In the genomic region with DNA sequence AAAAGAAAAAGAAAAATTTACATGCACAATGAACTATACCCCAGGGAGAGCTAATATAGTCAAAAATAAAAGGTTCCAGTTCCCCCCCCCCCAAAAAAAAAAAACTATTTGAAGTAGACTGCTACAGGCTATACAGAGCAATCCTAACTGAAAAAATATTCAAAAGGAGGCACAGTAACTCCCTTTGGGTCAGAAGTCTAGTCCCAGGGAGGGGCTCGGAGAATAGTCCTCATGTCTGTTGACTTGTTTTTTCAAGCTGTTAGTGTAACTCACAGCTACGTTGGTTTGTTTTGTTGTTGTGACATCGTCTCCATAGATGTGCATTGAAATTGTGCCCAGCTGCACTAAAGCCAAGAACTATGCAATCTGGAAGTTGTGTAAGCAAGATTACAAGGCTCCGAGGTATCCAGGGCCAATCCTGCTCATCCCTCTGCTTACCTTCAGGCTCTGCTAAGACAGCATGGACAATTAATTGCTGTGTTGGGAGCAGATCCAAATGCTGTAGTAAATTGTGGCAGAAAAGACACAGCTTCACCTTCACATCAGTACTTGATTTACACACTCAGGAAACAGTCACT, we compare ENCODE assay signal across 12 mouse cellular contexts.
A peak's percentile ranks its signal among the peaks of the same experiment; 100 is the strongest.
DNase-seq lines count a peak whose midpoint lies in the region; ATAC-seq lines count a peak whose summit lies in the region.
"Had no signal": no experiment of that assay in that cellular context is flagged by ENCODE, and none has a peak within 500 bp of the region (broad histone marks: within the 10 kb centered on the region; RNA-seq: fewer than 3 reads in every experiment).

No protein-coding gene starts in this region.

- intact Hi-C loops in gastrocnemius, postnatal 14 days (cut with DNase I; ENCODE audit: low total_unique reads): no loop called here
- intact Hi-C loops in left cerebral cortex, postnatal 4 days (cut with DNase I): no loop called here

- no peaks in the 10 kb centered on the region for H3K4me1 ChIP-seq in forebrain, embryonic 16.5 days (replicated peaks; ENCODE audit: control insufficient read depth, insufficient read depth, low read length)
- H3K4me1 ChIP-seq in forebrain, embryonic 10.5 days: peaks cover 2% of the 10 kb centered on the region
- no peaks in the 10 kb centered on the region for H3K4me1 ChIP-seq in hindbrain, embryonic 10.5 days (replicated peaks)
- H3K4me1 ChIP-seq: lung, embryonic 15.5 days had no signal

- H3K9ac ChIP-seq in forebrain, embryonic 16.5 days (replicated peaks; ENCODE audit: low read depth, low read length): no peak overlapping the region
- H3K9ac ChIP-seq: lung, embryonic 15.5 days had no signal

- peak; percentile 55 for ATAC-seq in forebrain, embryonic 16.5 days
- ATAC-seq: hindbrain, embryonic 16.5 days had no signal

- H3K4me2 ChIP-seq in forebrain, embryonic 16.5 days (ENCODE audit: low read length): no peak overlapping the region
- H3K4me2 ChIP-seq: lung, embryonic 15.5 days had no signal

- no peak overlapping the region for H3K4me3 ChIP-seq in forebrain, embryonic 16.5 days (replicated peaks; ENCODE audit: low read length)
- no peak overlapping the region for H3K4me3 ChIP-seq in forebrain, embryonic 10.5 days
- no peak overlapping the region for H3K4me3 ChIP-seq in hindbrain, embryonic 10.5 days
- H3K4me3 ChIP-seq: lung, embryonic 15.5 days had no signal

- no peak for DNase-seq in forebrain, embryonic 10.5 days (ENCODE audit: extremely low spot score, low spot score)
- DNase-seq in adipocyte (ENCODE audit: low spot score): peak; percentile 90
- peak; percentile 6 for DNase-seq in gastrocnemius, postnatal 14 days
- DNase-seq in lung, postnatal 25 days (ENCODE audit: low spot score): peak; percentile 45
- DNase-seq in left cerebral cortex, postnatal 4 days: no peak
- no peak for DNase-seq in cerebellum, postnatal 4 days (ENCODE audit: low spot score in 2 of 2)
- DNase-seq in hindbrain, embryonic 10.5 days (ENCODE audit: low spot score): no peak
- DNase-seq: kidney, postnatal 4 days; spleen, adult 18-20 months had no signal

- no peaks in the 10 kb centered on the region for H3K36me3 ChIP-seq in forebrain, embryonic 16.5 days (ENCODE audit: control insufficient read depth, insufficient read depth)
- H3K36me3 ChIP-seq in forebrain, embryonic 10.5 days (replicated peaks): no peaks in the 10 kb centered on the region
- no peaks in the 10 kb centered on the region for H3K36me3 ChIP-seq in hindbrain, embryonic 10.5 days
- H3K36me3 ChIP-seq: lung, embryonic 15.5 days had no signal

- 56% methylated on average over 4 of the region's 4 CpGs for WGBS in forebrain, embryonic 16.5 days
- WGBS in forebrain, embryonic 10.5 days: 88% methylated on average over 4 of the region's 4 CpGs
- 88% methylated on average over 4 of the region's 4 CpGs for WGBS in hindbrain, embryonic 10.5 days

- H3K27me3 ChIP-seq in forebrain, embryonic 16.5 days (replicated peaks; ENCODE audit: control insufficient read depth, insufficient read depth, low read length): no peaks in the 10 kb centered on the region
- H3K27me3 ChIP-seq in forebrain, embryonic 10.5 days (ENCODE audit: poor library complexity, severe bottlenecking): no peaks in the 10 kb centered on the region
- H3K27me3 ChIP-seq in hindbrain, embryonic 10.5 days (ENCODE audit: insufficient read depth, poor library complexity, severe bottlenecking): no peaks in the 10 kb centered on the region
- H3K27me3 ChIP-seq: lung, embryonic 15.5 days had no signal

- H3K9me3 ChIP-seq in forebrain, embryonic 16.5 days (ENCODE audit: control insufficient read depth, low read length): no peaks in the 10 kb centered on the region
- no peaks in the 10 kb centered on the region for H3K9me3 ChIP-seq in forebrain, embryonic 10.5 days
- no peaks in the 10 kb centered on the region for H3K9me3 ChIP-seq in hindbrain, embryonic 10.5 days
- H3K9me3 ChIP-seq: lung, embryonic 15.5 days had no signal

- no peak overlapping the region for H3K27ac ChIP-seq in forebrain, embryonic 16.5 days (ENCODE audit: low read length)
- H3K27ac ChIP-seq in forebrain, embryonic 10.5 days: no peak overlapping the region
- H3K27ac ChIP-seq in hindbrain, embryonic 10.5 days: no peak overlapping the region
- H3K27ac ChIP-seq: lung, embryonic 15.5 days had no signal

Comparison
In these comparisons a context has a peak if more than half of its experiments do, and no peak if none do; other contexts are left out.
1. DNase-seq: peak in adipocyte (single experiment), gastrocnemius, postnatal 14 days (single experiment) and lung, postnatal 25 days (single experiment); none in forebrain, embryonic 10.5 days (single experiment), left cerebral cortex, postnatal 4 days (single experiment), cerebellum, postnatal 4 days (0 of 2) and hindbrain, embryonic 10.5 days (single experiment).